Mouse (Mus musculus) spleen, adult 2 months (tissue): ENCODE results near the gene Numbl.

Source experiments
- CTCF ChIP-seq: fragments of 200-500 bp; IDR thresholded peaks from 2 replicates; pipeline ENCODE4 v1.5.1; 2011; ENCODE audit warnings: mild to moderate bottlenecking, inconsistent platforms; ENCODE audit not compliant: insufficient read depth, insufficient read length, insufficient replicate concordance; ENCODE audit errors: extremely low read depth
- POLR2A ChIP-seq: fragments of 200-500 bp; IDR thresholded peaks from 2 replicates; pipeline ENCODE4 v1.6.1; 2011; ENCODE audit warnings: low read depth, low read length, inconsistent platforms

- TF ChIP-seq POLR2A: no peak
- no peak for TF ChIP-seq CTCF
These were observed 42.6 kb downstream of the Numbl start for GRCm38 (mm10) chr7:27300801-27301200.
